Mouse (Mus musculus) myocyte (in vitro differentiated cells): ENCODE measurements around the gene Vmn1r198.
"Not testable (repeated sequence)": the region's sequence is repeated elsewhere in the genome, so short reads cannot be mapped to it uniquely, and the experiment has no call there.

Experiments
- CEBPB ChIP-seq: IDR thresholded peaks from 2 replicates; pipeline ENCODE4 v1.6.1; 2011; ENCODE audit warnings: mild to moderate bottlenecking, moderate library complexity; ENCODE audit not compliant: poor library complexity, insufficient read depth, severe bottlenecking
- E2F4 ChIP-seq: IDR thresholded peaks from one replicate; pipeline ENCODE4 v1.6.1; 2011; ENCODE audit warnings: mild to moderate bottlenecking, control low read depth, moderate library complexity; ENCODE audit not compliant: insufficient read depth
- MAX ChIP-seq: IDR thresholded peaks from one replicate; pipeline ENCODE4 v1.6.1; 2011; ENCODE audit warnings: low read depth, mild to moderate bottlenecking, control low read depth
- MYOD1 ChIP-seq, 3 experiments: IDR thresholded peaks; one replicate each; pipeline ENCODE4 v1.6.1; 2011; ENCODE audit warnings: control low read depth in 2 of 3, low read depth in 2 of 3, mild to moderate bottlenecking in 2 of 3, moderate library complexity in 1 of 3; ENCODE audit not compliant: insufficient read length in 2 of 3, control insufficient read depth in 1 of 3
- MYOG ChIP-seq, 3 experiments: IDR thresholded peaks; one replicate each; pipeline ENCODE4 v1.6.1; 2011; ENCODE audit warnings: control low read depth in 2 of 3, low read depth in 2 of 3, mild to moderate bottlenecking in 2 of 3; ENCODE audit not compliant: insufficient read length in 2 of 3, control insufficient read depth in 1 of 3, insufficient read depth in 1 of 3
- POLR2A ChIP-seq: IDR thresholded peaks from one replicate; pipeline ENCODE4 v1.6.1; 2011; ENCODE audit warnings: low read depth, mild to moderate bottlenecking, control low read depth, moderate library complexity; ENCODE audit not compliant: insufficient read length
- POLR2AphosphoS2 ChIP-seq: IDR thresholded peaks from one replicate; pipeline ENCODE4 v1.6.1; 2011; ENCODE audit warnings: low read depth, control low read depth; ENCODE audit not compliant: insufficient read length
- SRF ChIP-seq: IDR thresholded peaks from one replicate; pipeline ENCODE4 v1.6.1; 2011; ENCODE audit warnings: low read depth; ENCODE audit not compliant: control insufficient read depth, insufficient read length
- TCF12 ChIP-seq: IDR thresholded peaks from one replicate; pipeline ENCODE4 v1.6.1; 2011; ENCODE audit warnings: mild to moderate bottlenecking, control low read depth; ENCODE audit not compliant: poor library complexity, insufficient read depth, severe bottlenecking
- TCF3 ChIP-seq: IDR thresholded peaks from one replicate; pipeline ENCODE4 v1.6.1; 2011; ENCODE audit warnings: low read depth, control low read depth; ENCODE audit not compliant: insufficient read length
- USF1 ChIP-seq: IDR thresholded peaks from one replicate; pipeline ENCODE4 v1.6.1; 2011; ENCODE audit warnings: low read depth, mild to moderate bottlenecking, control low read depth, moderate library complexity

GRCm38 (mm10) chr13:22308075-22308474, 42.1 kb upstream of the Vmn1r198 start:
- TF ChIP-seq POLR2A; TCF12; E2F4; MYOD1 (IDR thresholded peaks at IDR 0.05; ENCODE audit: control insufficient read depth in 1 of 3, insufficient read length in 2 of 3, low read depth in 2 of 3); POLR2AphosphoS2; USF1; CEBPB; MYOG (IDR thresholded peaks at IDR 0.05; ENCODE audit: control insufficient read depth in 1 of 3, insufficient read depth in 1 of 3, insufficient read length in 2 of 3, low read depth in 2 of 3); MAX; SRF; TCF3: not testable (repeated sequence)
